Mouse (Mus musculus): ENCODE data around the gene Thbs2.

DNA sequence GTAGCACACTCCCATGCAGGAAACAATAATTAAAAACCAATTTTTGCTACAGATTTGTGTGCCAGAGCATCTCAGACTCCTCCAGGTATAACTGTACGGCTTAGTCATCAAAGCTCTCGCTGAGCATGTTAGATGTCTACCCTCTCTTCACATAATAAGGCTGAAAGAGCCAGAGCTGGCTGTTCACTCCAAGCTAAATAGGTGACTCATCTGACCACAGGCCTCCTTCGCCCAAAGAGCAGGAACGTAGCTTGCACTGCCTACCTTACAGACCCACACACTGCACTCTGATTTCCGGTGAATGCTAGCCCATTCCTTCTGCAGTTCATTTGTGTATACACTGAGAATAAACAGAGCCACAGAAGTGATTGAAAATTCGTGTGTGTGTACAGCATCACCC is 31.6 kb downstream of the Thbs2 start:
- TF ChIP-seq CTCF (IDR thresholded peaks at IDR 0.05; ENCODE audit: low read depth) (no peak), EP300 (optimal IDR thresholded peaks at IDR 0.05) (no peak)

All from stomach, postnatal 0 days (tissue).